Mouse (Mus musculus): ENCODE data around the gene Fam168a. TPM values are rescaled to one million over a fixed set of nuclear protein-coding genes. Genes with fewer than 3 reads are reported as not detected.

Gene Fam168a
- polyA plus RNA-seq, 1 experiment from 2014 or later, result 35.4 TPM

- Histone ChIP-seq H3K36me3 (peaks cover 13% of the 10 kb centered on the region; the same call in 1 of the 2 replicates), H3K27me3 (ENCODE audit: insufficient read depth, poor library complexity, severe bottlenecking) (no peaks in the 10 kb centered on the region), H3K27ac (no peak overlapping the region), H3K4me3 (no peak overlapping the region), H3K4me1 (peaks cover 6% of the 10 kb centered on the region; the same call in 1 of the 2 replicates), H3K9me3 (no peaks in the 10 kb centered on the region)
- no peak for DNase-seq (ENCODE audit: low spot score)
- 84% methylated on average over 7 of the region's 7 CpGs for WGBS
Measured at GRCm38 (mm10) chr7:100769534-100770083, 63.2 kb downstream of the Fam168a start.

GRCm38 (mm10) chr7:100770669-100771341, 64.4 kb downstream of the Fam168a start:
- H3K36me3 ChIP-seq, result peaks cover 13% of the 10 kb centered on the region; the same call in 1 of the 2 replicates
- no peaks in the 10 kb centered on the region for H3K9me3 ChIP-seq
- no peak overlapping the region for H3K27ac ChIP-seq
- no peaks in the 10 kb centered on the region for H3K27me3 ChIP-seq (ENCODE audit: insufficient read depth, poor library complexity, severe bottlenecking)
- 76% methylated on average over 2 of the region's 2 CpGs for WGBS
- DNase-seq (ENCODE audit: low spot score), result no peak
- peaks cover 6% of the 10 kb centered on the region; the same call in 1 of the 2 replicates for H3K4me1 ChIP-seq
- no peak overlapping the region for H3K4me3 ChIP-seq

- H3K36me3 ChIP-seq, result peaks cover 14% of the 10 kb centered on the region; the same call in 1 of the 2 replicates
- no peaks in the 10 kb centered on the region for H3K9me3 ChIP-seq
- no peak for DNase-seq (ENCODE audit: low spot score)
- no peaks in the 10 kb centered on the region for H3K4me1 ChIP-seq
- no peak overlapping the region for H3K4me3 ChIP-seq
- no peaks in the 10 kb centered on the region for H3K27me3 ChIP-seq (ENCODE audit: insufficient read depth, poor library complexity, severe bottlenecking)
- 91% methylated on average over 1 of the region's 1 CpGs for WGBS
- no peak overlapping the region for H3K27ac ChIP-seq
Measured at GRCm38 (mm10) chr7:100774189-100774588, 67.8 kb downstream of the Fam168a start.

- no peak overlapping the region for H3K27ac ChIP-seq
- H3K4me3 ChIP-seq, result no peak overlapping the region
- no peak for DNase-seq (ENCODE audit: low spot score)
- no peaks in the 10 kb centered on the region for H3K27me3 ChIP-seq (ENCODE audit: insufficient read depth, poor library complexity, severe bottlenecking)
- H3K36me3 ChIP-seq, result peaks cover 9% of the 10 kb centered on the region; the same call in 1 of the 2 replicates
- H3K4me1 ChIP-seq, result no peaks in the 10 kb centered on the region
- no peaks in the 10 kb centered on the region for H3K9me3 ChIP-seq
- 86% methylated on average over 1 of the region's 1 CpGs for whole genome bisulfite sequencing
Measured at GRCm38 (mm10) chr7:100775810-100776209, 69.4 kb downstream of the Fam168a start.

- no peak overlapping the region for H3K4me3 ChIP-seq
- H3K36me3 ChIP-seq, result peaks cover 3% of the 10 kb centered on the region; the same call in 1 of the 2 replicates
- no peaks in the 10 kb centered on the region for H3K4me1 ChIP-seq
- DNase-seq (ENCODE audit: low spot score), result no peak
- 72% methylated on average over 7 of the region's 7 CpGs for WGBS
- no peak overlapping the region for H3K27ac ChIP-seq
- H3K27me3 ChIP-seq (ENCODE audit: insufficient read depth, poor library complexity, severe bottlenecking), result no peaks in the 10 kb centered on the region
- no peaks in the 10 kb centered on the region for H3K9me3 ChIP-seq
Measured at GRCm38 (mm10) chr7:100780192-100780591, 73.8 kb downstream of the Fam168a start.

- no peak for DNase-seq (ENCODE audit: low spot score)
- Histone ChIP-seq H3K27me3 (ENCODE audit: insufficient read depth, poor library complexity, severe bottlenecking) (no peaks in the 10 kb centered on the region), H3K9me3 (no peaks in the 10 kb centered on the region), H3K4me1 (no peaks in the 10 kb centered on the region), H3K36me3 (no peaks in the 10 kb centered on the region), H3K4me3 (no peak overlapping the region), H3K27ac (no peak overlapping the region)
- 84% methylated on average over 2 of the region's 2 CpGs for WGBS
Measured at GRCm38 (mm10) chr7:100784650-100785049, 78.2 kb downstream of the Fam168a start.

GRCm38 (mm10) chr7:100785426-100785825, 79.0 kb downstream of the Fam168a start:
- WGBS, result 78% methylated on average over 4 of the region's 4 CpGs
- H3K36me3 ChIP-seq, result no peaks in the 10 kb centered on the region

GRCm38 (mm10) chr7:100786078-100786477, 79.6 kb downstream of the Fam168a start:
- H3K4me1 ChIP-seq, result no peaks in the 10 kb centered on the region
- H3K4me3 ChIP-seq, result no peak overlapping the region
- H3K27ac ChIP-seq, result no peak overlapping the region
- 62% methylated on average over 1 of the region's 1 CpGs for WGBS
- H3K27me3 ChIP-seq (ENCODE audit: insufficient read depth, poor library complexity, severe bottlenecking), result no peaks in the 10 kb centered on the region
- no peaks in the 10 kb centered on the region for H3K9me3 ChIP-seq
- no peaks in the 10 kb centered on the region for H3K36me3 ChIP-seq
- DNase-seq (ENCODE audit: low spot score), result no peak

More at GRCm38 (mm10) chr7:100785426-100785825, 79.0 kb downstream of the Fam168a start:
- no peaks in the 10 kb centered on the region for H3K9me3 ChIP-seq
- H3K4me1 ChIP-seq, result no peaks in the 10 kb centered on the region
- H3K4me3 ChIP-seq, result no peak overlapping the region
- H3K27me3 ChIP-seq (ENCODE audit: insufficient read depth, poor library complexity, severe bottlenecking), result no peaks in the 10 kb centered on the region
- no peak for DNase-seq (ENCODE audit: low spot score)
- no peak overlapping the region for H3K27ac ChIP-seq

GRCm38 (mm10) chr7:100788291-100788690, 81.9 kb downstream of the Fam168a start:
- no peaks in the 10 kb centered on the region for H3K9me3 ChIP-seq
- no peaks in the 10 kb centered on the region for H3K36me3 ChIP-seq
- no peak overlapping the region for H3K27ac ChIP-seq
- DNase-seq (ENCODE audit: low spot score), result no peak
- no peak overlapping the region for H3K4me3 ChIP-seq
- no peaks in the 10 kb centered on the region for H3K27me3 ChIP-seq (ENCODE audit: insufficient read depth, poor library complexity, severe bottlenecking)
- no peaks in the 10 kb centered on the region for H3K4me1 ChIP-seq
- WGBS, result 85% methylated on average over 1 of the region's 1 CpGs

GRCm38 (mm10) chr7:100798810-100799209, 92.4 kb downstream of the Fam168a start:
- no peak overlapping the region for H3K27ac ChIP-seq
- 41% methylated on average over 3 of the region's 3 CpGs for WGBS
- DNase-seq (ENCODE audit: low spot score), result no peak
- no peaks in the 10 kb centered on the region for H3K9me3 ChIP-seq
- 0 out of 2 replicates have a peak, but pooled peaks cover 3% of the 10 kb centered on the region for H3K4me1 ChIP-seq
- H3K27me3 ChIP-seq (ENCODE audit: insufficient read depth, poor library complexity, severe bottlenecking), result no peaks in the 10 kb centered on the region
- no peak overlapping the region for H3K4me3 ChIP-seq
- H3K36me3 ChIP-seq, result no peaks in the 10 kb centered on the region

GRCm38 (mm10) chr7:100805391-100805790, 99.0 kb downstream of the Fam168a start:
- Histone ChIP-seq H3K27ac (no peak overlapping the region), H3K4me1 (0 out of 2 replicates have a peak, but pooled peaks cover 2% of the 10 kb centered on the region), H3K9me3 (no peaks in the 10 kb centered on the region), H3K36me3 (no peaks in the 10 kb centered on the region), H3K4me3 (no peak overlapping the region), H3K27me3 (ENCODE audit: insufficient read depth, poor library complexity, severe bottlenecking) (no peaks in the 10 kb centered on the region)
- WGBS, result 74% methylated on average over 2 of the region's 2 CpGs
- no peak for DNase-seq (ENCODE audit: low spot score)

GRCm38 (mm10) chr7:100811912-100812311, 105.5 kb downstream of the Fam168a start:
- peaks cover 13% of the 10 kb centered on the region for H3K4me1 ChIP-seq
- no peaks in the 10 kb centered on the region for H3K9me3 ChIP-seq
- H3K36me3 ChIP-seq, result no peaks in the 10 kb centered on the region; the same call in 1 of the 2 replicates
- no peak for DNase-seq (ENCODE audit: low spot score)
- WGBS, result 81% methylated on average over 5 of the region's 5 CpGs
- H3K4me3 ChIP-seq, result no peak overlapping the region
- no peak overlapping the region for H3K27ac ChIP-seq
- no peaks in the 10 kb centered on the region for H3K27me3 ChIP-seq (ENCODE audit: insufficient read depth, poor library complexity, severe bottlenecking)

- Histone ChIP-seq H3K4me1 (peaks cover 20% of the 10 kb centered on the region), H3K36me3 (no peaks in the 10 kb centered on the region; the same call in 1 of the 2 replicates), H3K27me3 (ENCODE audit: insufficient read depth, poor library complexity, severe bottlenecking) (no peaks in the 10 kb centered on the region), H3K27ac (no peak overlapping the region), H3K4me3 (no peak overlapping the region), H3K9me3 (no peaks in the 10 kb centered on the region)
- WGBS, result 85% methylated on average over 5 of the region's 5 CpGs
- DNase-seq (ENCODE audit: low spot score), result no peak
Measured at GRCm38 (mm10) chr7:100812641-100813040, 106.2 kb downstream of the Fam168a start.

Data from heart, embryonic 10.5 days (tissue).